Comparison of ENCODE assay signal across 20 mouse cellular contexts in the genomic region with DNA sequence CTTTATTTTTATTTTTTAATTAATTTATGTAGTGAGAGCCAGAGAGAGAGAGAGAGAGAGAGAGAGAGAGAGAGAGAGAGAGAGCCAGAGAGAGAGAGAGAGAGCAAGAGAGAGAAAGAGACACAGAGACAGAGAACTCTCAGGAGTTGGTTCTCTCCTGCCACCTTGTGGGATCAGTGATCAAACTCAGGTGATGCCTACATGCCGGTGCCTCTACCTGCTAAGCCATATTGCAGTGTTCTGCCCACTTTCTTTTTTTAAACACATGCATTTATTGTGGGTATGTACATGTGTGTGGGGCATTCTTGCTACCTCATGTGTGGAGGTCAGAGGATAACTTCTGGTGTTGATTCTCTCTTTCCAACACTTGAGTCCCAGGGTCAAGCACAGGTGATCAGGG. TPM values are rescaled to one million over a fixed set of nuclear protein-coding genes. Genes with fewer than 3 reads are reported as not detected.
DNase-seq lines count a peak whose midpoint lies in the region; ATAC-seq and TF ChIP-seq lines count a peak whose summit lies in the region.
"Had no signal": no experiment of that assay in that cellular context is flagged by ENCODE, and none has a peak within 500 bp of the region (broad histone marks: within the 10 kb centered on the region; RNA-seq: fewer than 3 reads in every experiment).

No protein-coding gene starts in this region.

- TF ChIP-seq POLR2A in kidney, adult 2 months (IDR thresholded peaks at IDR 0.05; ENCODE audit: low read depth, low read length), result no peak

- H3K27me3 ChIP-seq in kidney, adult 2 months (replicated peaks; ENCODE audit: control insufficient read depth, insufficient read depth, low read length), result no peaks in the 10 kb centered on the region
- no peaks in the 10 kb centered on the region for H3K27me3 ChIP-seq in midbrain, embryonic 11.5 days (ENCODE audit: control insufficient read depth, insufficient read depth, low read length)
- H3K27me3 ChIP-seq in midbrain, embryonic 15.5 days (replicated peaks), result no peaks in the 10 kb centered on the region
- no peaks in the 10 kb centered on the region for H3K27me3 ChIP-seq in Patski
- H3K27me3 ChIP-seq in stomach, postnatal 0 days (ENCODE audit: control insufficient read depth, insufficient read depth, low read length), result no peaks in the 10 kb centered on the region
- no peaks in the 10 kb centered on the region for H3K27me3 ChIP-seq in forebrain, embryonic 14.5 days (replicated peaks; ENCODE audit: control insufficient read depth, insufficient read depth, low read length)
- H3K27me3 ChIP-seq: embryonic facial prominence, embryonic 13.5 days; hindbrain, embryonic 15.5 days had no signal

- no peak overlapping the region for H3K27ac ChIP-seq in kidney, adult 2 months (ENCODE audit: insufficient read depth, low read depth, low read length)
- H3K27ac ChIP-seq in midbrain, embryonic 11.5 days (ENCODE audit: low read depth, low read length), result no peak overlapping the region
- H3K27ac ChIP-seq in midbrain, embryonic 15.5 days, result no peak overlapping the region
- H3K27ac ChIP-seq in stomach, postnatal 0 days (replicated peaks), result no peak overlapping the region
- no peak overlapping the region for H3K27ac ChIP-seq in forebrain, embryonic 14.5 days (ENCODE audit: low read depth, low read length)
- H3K27ac ChIP-seq: embryonic facial prominence, embryonic 13.5 days; hindbrain, embryonic 15.5 days; limb, embryonic 10.5 days had no signal

- no peak overlapping the region for H3K9ac ChIP-seq in midbrain, embryonic 11.5 days (ENCODE audit: low read length)
- H3K9ac ChIP-seq in midbrain, embryonic 15.5 days, result no peak overlapping the region
- H3K9ac ChIP-seq in stomach, postnatal 0 days (ENCODE audit: low read length), result no peak overlapping the region
- no peak overlapping the region for H3K9ac ChIP-seq in forebrain, embryonic 14.5 days (ENCODE audit: low read length)
- H3K9ac ChIP-seq: embryonic facial prominence, embryonic 13.5 days; hindbrain, embryonic 15.5 days had no signal

- no peaks in the 10 kb centered on the region; the same call in 1 of the 2 replicates for H3K9me3 ChIP-seq in midbrain, embryonic 11.5 days (ENCODE audit: control insufficient read depth, low read length)
- no peaks in the 10 kb centered on the region; the same call in 1 of the 2 replicates for H3K9me3 ChIP-seq in midbrain, embryonic 15.5 days
- peaks cover 5% of the 10 kb centered on the region; the same call in 1 of the 2 replicates for H3K9me3 ChIP-seq in stomach, postnatal 0 days (ENCODE audit: control insufficient read depth, low read length)
- no peaks in the 10 kb centered on the region for H3K9me3 ChIP-seq in forebrain, embryonic 14.5 days (replicated peaks; ENCODE audit: control insufficient read depth, low read length)
- H3K9me3 ChIP-seq: limb, embryonic 10.5 days had no signal

- no peak for TF ChIP-seq EP300 in stomach, postnatal 0 days (optimal IDR thresholded peaks at IDR 0.05)

- CTCF ChIA-PET in Patski (lab: Charles Lee), result no interaction called here

- DNase-seq in kidney, adult 2 months, result no peak
- DNase-seq in kidney, postnatal 4 days, result no peak
- peak; percentile 26 for DNase-seq in midbrain, embryonic 11.5 days (ENCODE audit: low spot score, missing footprints)
- no peak for DNase-seq in Patski (ENCODE audit: low read depth, low spot score)
- DNase-seq in stomach, postnatal 0 days (ENCODE audit: low spot score), result no peak
- DNase-seq in layer of hippocampus, adult 18-20 months (ENCODE audit: low spot score in 2 of 2), result no peak
- DNase-seq in forebrain, embryonic 14.5 days (ENCODE audit: low spot score), result no peak
- DNase-seq: adrenal gland, postnatal 25 days; cerebellum, adult 8-10 months; gastrocnemius, postnatal 14 days; heart, postnatal 14 days; kidney, adult 18-20 months; midbrain, embryonic 14.5 days; right cerebral cortex, adult 18-20 months; thymus, postnatal 25 days had no signal

- H3K36me3 ChIP-seq in kidney, adult 2 months (ENCODE audit: control insufficient read depth, insufficient read depth, low read length), result no peaks in the 10 kb centered on the region
- no peaks in the 10 kb centered on the region for H3K36me3 ChIP-seq in midbrain, embryonic 11.5 days (ENCODE audit: control insufficient read depth, insufficient read depth, low read length)
- H3K36me3 ChIP-seq in midbrain, embryonic 15.5 days (replicated peaks), result no peaks in the 10 kb centered on the region
- no peaks in the 10 kb centered on the region for H3K36me3 ChIP-seq in stomach, postnatal 0 days (ENCODE audit: control insufficient read depth, insufficient read depth, low read length)
- no peaks in the 10 kb centered on the region for H3K36me3 ChIP-seq in forebrain, embryonic 14.5 days (ENCODE audit: control insufficient read depth, insufficient read depth, low read length)
- H3K36me3 ChIP-seq: embryonic facial prominence, embryonic 13.5 days; hindbrain, embryonic 15.5 days; limb, embryonic 10.5 days had no signal

- 73% methylated on average over 1 of the region's 1 CpGs for WGBS in kidney, adult 2 months
- 78% methylated on average over 1 of the region's 1 CpGs for WGBS in midbrain, embryonic 11.5 days
- WGBS in midbrain, embryonic 15.5 days, result 76% methylated on average over 1 of the region's 1 CpGs
- WGBS in stomach, postnatal 0 days, result 76% methylated on average over 1 of the region's 1 CpGs
- WGBS in forebrain, embryonic 14.5 days, result 89% methylated on average over 1 of the region's 1 CpGs

- in situ Hi-C loops in Patski (cut with MboI; ENCODE audit: low pct_unique_long_range_greater_than_20kb), result no loop called here

- TF ChIP-seq CTCF in kidney, adult 2 months (conservative IDR thresholded peaks at IDR 0.05; ENCODE audit: insufficient read depth, insufficient read length, low read depth, low read length), result peak; percentile 49
- peak; percentile 41 for TF ChIP-seq CTCF in Patski (IDR thresholded peaks at IDR 0.05)
- TF ChIP-seq CTCF in stomach, postnatal 0 days (IDR thresholded peaks at IDR 0.05; ENCODE audit: low read depth), result peak; percentile 46

- no peak for ATAC-seq in midbrain, embryonic 11.5 days (ENCODE audit: low FRiP score)
- no peak for ATAC-seq in midbrain, embryonic 15.5 days (replicated peaks)
- no peak for ATAC-seq in Patski
- no peak for ATAC-seq in stomach, postnatal 0 days (ENCODE audit: low FRiP score, low TSS enrichment)
- ATAC-seq in forebrain, embryonic 14.5 days, result no peak

- H3K4me3 ChIP-seq in kidney, adult 2 months (ENCODE audit: insufficient read depth, low read depth, low read length), result no peak overlapping the region
- H3K4me3 ChIP-seq in midbrain, embryonic 11.5 days (ENCODE audit: low read depth, low read length), result no peak overlapping the region
- no peak overlapping the region for H3K4me3 ChIP-seq in midbrain, embryonic 15.5 days
- H3K4me3 ChIP-seq in stomach, postnatal 0 days (ENCODE audit: low read depth, low read length), result no peak overlapping the region
- no peak overlapping the region for H3K4me3 ChIP-seq in forebrain, embryonic 14.5 days (ENCODE audit: low read depth, low read length)
- H3K4me3 ChIP-seq: embryonic facial prominence, embryonic 13.5 days; hindbrain, embryonic 15.5 days; limb, embryonic 10.5 days had no signal

- no peak overlapping the region for H3K4me2 ChIP-seq in midbrain, embryonic 11.5 days
- no peak overlapping the region for H3K4me2 ChIP-seq in midbrain, embryonic 15.5 days
- no peak overlapping the region for H3K4me2 ChIP-seq in stomach, postnatal 0 days (replicated peaks; ENCODE audit: low read depth)
- no peak overlapping the region for H3K4me2 ChIP-seq in forebrain, embryonic 14.5 days (ENCODE audit: low read length)
- H3K4me2 ChIP-seq: embryonic facial prominence, embryonic 13.5 days; heart, embryonic 11.5 days; hindbrain, embryonic 15.5 days had no signal

- no peaks in the 10 kb centered on the region for H3K4me1 ChIP-seq in kidney, adult 2 months (ENCODE audit: control insufficient read depth, insufficient read depth, low read length)
- H3K4me1 ChIP-seq in midbrain, embryonic 11.5 days (ENCODE audit: control insufficient read depth, insufficient read depth, low read length), result no peaks in the 10 kb centered on the region
- H3K4me1 ChIP-seq in midbrain, embryonic 15.5 days, result no peaks in the 10 kb centered on the region
- no peaks in the 10 kb centered on the region for H3K4me1 ChIP-seq in stomach, postnatal 0 days (replicated peaks; ENCODE audit: control insufficient read depth, insufficient read depth)
- no peaks in the 10 kb centered on the region for H3K4me1 ChIP-seq in forebrain, embryonic 14.5 days (ENCODE audit: control insufficient read depth, insufficient read depth, low read length)
- H3K4me1 ChIP-seq: embryonic facial prominence, embryonic 13.5 days; hindbrain, embryonic 15.5 days; limb, embryonic 10.5 days had no signal

- POLR2A ChIA-PET in Patski (lab: Charles Lee), result no interaction called here

RNA-seq across cellular contexts. Expression of gene Gsap, which starts 32.4 kb away (rescaled TPM):
- polyA plus RNA-seq in kidney, adult 2 months (2012; rRNA removed), result 3.3 and 3.7 TPM in 2 replicates
- 2.4 TPM in 2 replicates for polyA plus RNA-seq in midbrain, embryonic 11.5 days (2014; fragmentation: Nextera tagmentation; extraction: Ambion mirVana)
- polyA plus RNA-seq in midbrain, embryonic 15.5 days (2015; fragmentation: Nextera tagmentation; extraction: Ambion mirVana), result 8.5 and 10.7 TPM in 2 replicates
- polyA plus RNA-seq in Patski (2021), result 5.7 TPM
- 1.4 TPM in 2 replicates for polyA plus RNA-seq in stomach, postnatal 0 days (2015; fragmentation: Nextera tagmentation; extraction: Ambion mirVana)
- 1 to 10 TPM; 6.3 to 6.5 TPM for total RNA-seq in layer of hippocampus, adult 18-20 months (2021)
- polyA plus RNA-seq in forebrain, embryonic 14.5 days (2014; fragmentation: Nextera tagmentation; extraction: Ambion mirVana), result 7.7 and 8.8 TPM in 2 replicates
